Mouse (Mus musculus): ENCODE measurements around the gene Kdm6a. TPM values are rescaled to one million over a fixed set of nuclear protein-coding genes. Genes with fewer than 3 reads are reported as not detected.

Gene Kdm6a
- polyA plus RNA-seq, 1 experiment from 2014 or later, result 25.3 TPM

GRCm38 (mm10) chrX:18280134-18280533, 117.8 kb downstream of the Kdm6a start:
- no peaks in the 10 kb centered on the region for H3K4me1 ChIP-seq (ENCODE audit: insufficient read depth, low read length)
- H3K9me3 ChIP-seq (ENCODE audit: low read length), result no peaks in the 10 kb centered on the region
- no peak overlapping the region for H3K4me3 ChIP-seq (ENCODE audit: low read length)
- H3K27me3 ChIP-seq (ENCODE audit: insufficient read depth, low read length), result no peaks in the 10 kb centered on the region
- H3K4me2 ChIP-seq (replicated peaks; ENCODE audit: low read depth, low read length), result no peak overlapping the region
- no peak for ATAC-seq (ENCODE audit: low FRiP score, low TSS enrichment)
- H3K9ac ChIP-seq (replicated peaks; ENCODE audit: low read length), result no peak overlapping the region
- H3K36me3 ChIP-seq (ENCODE audit: insufficient read depth, low read length), result 0 out of 2 replicates have a peak, but pooled peaks cover 3% of the 10 kb centered on the region
- no peak overlapping the region for H3K27ac ChIP-seq (ENCODE audit: low read length)

Other genes with a start within 250 kb of the Kdm6a start
- not detected in 2 replicates for gene Dusp21, start 16.7 kb upstream of the Kdm6a start, polyA plus RNA-seq (2015; fragmentation: Nextera tagmentation; extraction: Ambion mirVana)